Mouse (Mus musculus): ENCODE measurements around the gene Lsm14b. TPM values are rescaled to one million over a fixed set of nuclear protein-coding genes. Genes with fewer than 3 reads are reported as not detected.

Gene Lsm14b
- polyA plus RNA-seq, 1 experiment from 2014 or later = 26.1 TPM

GRCm38 (mm10) chr2:180010686-180011085 is 14.1 kb upstream of the Lsm14b start:
- H3K9ac ChIP-seq (replicated peaks; ENCODE audit: low read depth, low read length) = no peak overlapping the region
- H3K9me3 ChIP-seq (ENCODE audit: control insufficient read depth, low read length) = no peaks in the 10 kb centered on the region
- 90% methylated on average over 7 of the region's 7 CpGs for WGBS
- no peak for ATAC-seq
- H3K36me3 ChIP-seq (ENCODE audit: control insufficient read depth, insufficient read depth) = no peaks in the 10 kb centered on the region
- H3K4me3 ChIP-seq (replicated peaks; ENCODE audit: low read length) = no peak overlapping the region
- no peaks in the 10 kb centered on the region for H3K4me1 ChIP-seq (replicated peaks; ENCODE audit: control insufficient read depth, insufficient read depth, low read length)
- no peak overlapping the region for H3K4me2 ChIP-seq (ENCODE audit: low read length)
- H3K27ac ChIP-seq (ENCODE audit: low read length) = no peak overlapping the region
- no peaks in the 10 kb centered on the region for H3K27me3 ChIP-seq (replicated peaks; ENCODE audit: control insufficient read depth, insufficient read depth, low read length)

- no peak overlapping the region for H3K27ac ChIP-seq (ENCODE audit: low read length)
- no peak overlapping the region for H3K4me3 ChIP-seq (replicated peaks; ENCODE audit: low read length)
- ATAC-seq = no peak
- WGBS = 87% methylated on average over 6 of the region's 6 CpGs
- H3K9me3 ChIP-seq (ENCODE audit: control insufficient read depth, low read length) = no peaks in the 10 kb centered on the region
- no peak overlapping the region for H3K4me2 ChIP-seq (ENCODE audit: low read length)
- H3K27me3 ChIP-seq (replicated peaks; ENCODE audit: control insufficient read depth, insufficient read depth, low read length) = no peaks in the 10 kb centered on the region
- H3K9ac ChIP-seq (replicated peaks; ENCODE audit: low read depth, low read length) = no peak overlapping the region
- H3K4me1 ChIP-seq (replicated peaks; ENCODE audit: control insufficient read depth, insufficient read depth, low read length) = no peaks in the 10 kb centered on the region
- no peaks in the 10 kb centered on the region for H3K36me3 ChIP-seq (ENCODE audit: control insufficient read depth, insufficient read depth)
These were observed 13.4 kb upstream of the Lsm14b start for GRCm38 (mm10) chr2:180011370-180011769.

- H3K9ac ChIP-seq (replicated peaks; ENCODE audit: low read depth, low read length) = no peak overlapping the region
- H3K36me3 ChIP-seq (ENCODE audit: control insufficient read depth, insufficient read depth) = no peaks in the 10 kb centered on the region
- no peak overlapping the region for H3K27ac ChIP-seq (ENCODE audit: low read length)
- 92% methylated on average over 7 of the region's 7 CpGs for WGBS
- H3K4me2 ChIP-seq (ENCODE audit: low read length) = no peak overlapping the region
- H3K4me1 ChIP-seq (replicated peaks; ENCODE audit: control insufficient read depth, insufficient read depth, low read length) = no peaks in the 10 kb centered on the region
- no peak overlapping the region for H3K4me3 ChIP-seq (replicated peaks; ENCODE audit: low read length)
- H3K9me3 ChIP-seq (ENCODE audit: control insufficient read depth, low read length) = no peaks in the 10 kb centered on the region
- no peak for ATAC-seq
- H3K27me3 ChIP-seq (replicated peaks; ENCODE audit: control insufficient read depth, insufficient read depth, low read length) = no peaks in the 10 kb centered on the region
These were observed 11.1 kb upstream of the Lsm14b start for GRCm38 (mm10) chr2:180013686-180014085.

- peaks cover 9% of the 10 kb centered on the region for H3K27me3 ChIP-seq (replicated peaks; ENCODE audit: control insufficient read depth, insufficient read depth, low read length)
- no peaks in the 10 kb centered on the region for H3K9me3 ChIP-seq (ENCODE audit: control insufficient read depth, low read length)
- 69% methylated on average over 4 of the region's 4 CpGs for WGBS
- no peak for ATAC-seq
- H3K27ac ChIP-seq (ENCODE audit: low read length) = no peak overlapping the region
- no peak overlapping the region for H3K4me3 ChIP-seq (replicated peaks; ENCODE audit: low read length)
- no peaks in the 10 kb centered on the region for H3K36me3 ChIP-seq (ENCODE audit: control insufficient read depth, insufficient read depth)
- H3K4me2 ChIP-seq (ENCODE audit: low read length) = no peak overlapping the region
- no peaks in the 10 kb centered on the region for H3K4me1 ChIP-seq (replicated peaks; ENCODE audit: control insufficient read depth, insufficient read depth, low read length)
- no peak overlapping the region for H3K9ac ChIP-seq (replicated peaks; ENCODE audit: low read depth, low read length)
These were observed 7.2 kb upstream of the Lsm14b start for GRCm38 (mm10) chr2:180017632-180018031.

- no peak overlapping the region for H3K27ac ChIP-seq (ENCODE audit: low read length)
- H3K9ac ChIP-seq (replicated peaks; ENCODE audit: low read depth, low read length) = no peak overlapping the region
- H3K4me2 ChIP-seq (ENCODE audit: low read length) = no peak overlapping the region
- no peaks in the 10 kb centered on the region for H3K4me1 ChIP-seq (replicated peaks; ENCODE audit: control insufficient read depth, insufficient read depth, low read length)
- H3K36me3 ChIP-seq (ENCODE audit: control insufficient read depth, insufficient read depth) = no peaks in the 10 kb centered on the region
- no peaks in the 10 kb centered on the region for H3K9me3 ChIP-seq (ENCODE audit: control insufficient read depth, low read length)
- no peak for ATAC-seq
- H3K27me3 ChIP-seq (replicated peaks; ENCODE audit: control insufficient read depth, insufficient read depth, low read length) = peaks cover 17% of the 10 kb centered on the region
- WGBS = 84% methylated on average over 9 of the region's 9 CpGs
- H3K4me3 ChIP-seq (replicated peaks; ENCODE audit: low read length) = no peak overlapping the region
These were observed 6.2 kb upstream of the Lsm14b start for GRCm38 (mm10) chr2:180018573-180018972.

- Histone ChIP-seq H3K9me3 (ENCODE audit: control insufficient read depth, low read length) (no peaks in the 10 kb centered on the region), H3K9ac (replicated peaks; ENCODE audit: low read depth, low read length) (no peak overlapping the region), H3K27me3 (replicated peaks; ENCODE audit: control insufficient read depth, insufficient read depth, low read length) (peaks cover 17% of the 10 kb centered on the region), H3K4me2 (ENCODE audit: low read length) (no peak overlapping the region), H3K4me3 (replicated peaks; ENCODE audit: low read length) (no peak overlapping the region), H3K4me1 (replicated peaks; ENCODE audit: control insufficient read depth, insufficient read depth, low read length) (no peaks in the 10 kb centered on the region), H3K36me3 (ENCODE audit: control insufficient read depth, insufficient read depth) (no peaks in the 10 kb centered on the region), H3K27ac (ENCODE audit: low read length) (no peak overlapping the region)
- ATAC-seq = no peak
- 76% methylated on average over 7 of the region's 7 CpGs for WGBS
These were observed 4.6 kb upstream of the Lsm14b start for GRCm38 (mm10) chr2:180020091-180020661.

GRCm38 (mm10) chr2:180020919-180021318 is 3.9 kb upstream of the Lsm14b start:
- Histone ChIP-seq H3K4me3 (replicated peaks; ENCODE audit: low read length) (no peak overlapping the region), H3K9me3 (ENCODE audit: control insufficient read depth, low read length) (no peaks in the 10 kb centered on the region), H3K4me1 (replicated peaks; ENCODE audit: control insufficient read depth, insufficient read depth, low read length) (peaks cover under 1% of the 10 kb centered on the region; the same call in 1 of the 2 replicates), H3K27ac (ENCODE audit: low read length) (no peak overlapping the region), H3K27me3 (replicated peaks; ENCODE audit: control insufficient read depth, insufficient read depth, low read length) (peaks cover 17% of the 10 kb centered on the region), H3K4me2 (ENCODE audit: low read length) (no peak overlapping the region), H3K9ac (replicated peaks; ENCODE audit: low read depth, low read length) (no peak overlapping the region), H3K36me3 (ENCODE audit: control insufficient read depth, insufficient read depth) (no peaks in the 10 kb centered on the region)
- WGBS = 86% methylated on average over 8 of the region's 8 CpGs
- ATAC-seq = no peak

GRCm38 (mm10) chr2:180022751-180023150 is 2.0 kb upstream of the Lsm14b start:
- H3K4me2 ChIP-seq (ENCODE audit: low read length) = no peak overlapping the region
- no peaks in the 10 kb centered on the region for H3K9me3 ChIP-seq (ENCODE audit: control insufficient read depth, low read length)
- no peaks in the 10 kb centered on the region for H3K36me3 ChIP-seq (ENCODE audit: control insufficient read depth, insufficient read depth)
- peaks cover 17% of the 10 kb centered on the region for H3K27me3 ChIP-seq (replicated peaks; ENCODE audit: control insufficient read depth, insufficient read depth, low read length)
- H3K4me1 ChIP-seq (replicated peaks; ENCODE audit: control insufficient read depth, insufficient read depth, low read length) = peaks cover 18% of the 10 kb centered on the region
- H3K4me3 ChIP-seq (replicated peaks; ENCODE audit: low read length) = no peak overlapping the region
- H3K9ac ChIP-seq (replicated peaks; ENCODE audit: low read depth, low read length) = no peak overlapping the region
- 76% methylated on average over 6 of the region's 6 CpGs for WGBS
- no peak overlapping the region for H3K27ac ChIP-seq (ENCODE audit: low read length)
- no peak for ATAC-seq

- WGBS = under 1% methylated on average over 83 of the region's 84 CpGs
- H3K4me2 ChIP-seq (ENCODE audit: low read length) = peak overlapping the region; percentile 95
- H3K27me3 ChIP-seq (replicated peaks; ENCODE audit: control insufficient read depth, insufficient read depth, low read length) = peaks cover 17% of the 10 kb centered on the region
- H3K9ac ChIP-seq (replicated peaks; ENCODE audit: low read depth, low read length) = peak overlapping the region; percentile 97
- peak overlapping the region; percentile 99 for H3K4me3 ChIP-seq (replicated peaks; ENCODE audit: low read length)
- peaks cover 13% of the 10 kb centered on the region for H3K36me3 ChIP-seq (ENCODE audit: control insufficient read depth, insufficient read depth)
- no peaks in the 10 kb centered on the region for H3K9me3 ChIP-seq (ENCODE audit: control insufficient read depth, low read length)
- H3K27ac ChIP-seq (ENCODE audit: low read length) = peak overlapping the region; percentile 95
- peaks cover 31% of the 10 kb centered on the region for H3K4me1 ChIP-seq (replicated peaks; ENCODE audit: control insufficient read depth, insufficient read depth, low read length)
- ATAC-seq = peak; percentile 37; the same call in 1 of the 2 replicates
These were observed 511 bp downstream of the Lsm14b start for GRCm38 (mm10) chr2:180025135-180025860.
